Mouse (Mus musculus): ENCODE measurements around the gene Arfgef3.
A peak's percentile ranks its signal among the peaks of the same experiment; 100 is the strongest.
"Not testable (repeated sequence)": the region's sequence is repeated elsewhere in the genome, so short reads cannot be mapped to it uniquely, and the experiment has no call there.

The Arfgef3 gene

GRCm38 (mm10) chr10:18584188-18584587, 159.6 kb downstream of the Arfgef3 start:
- no peak for DNase-seq (ENCODE audit: low spot score)

DNA sequence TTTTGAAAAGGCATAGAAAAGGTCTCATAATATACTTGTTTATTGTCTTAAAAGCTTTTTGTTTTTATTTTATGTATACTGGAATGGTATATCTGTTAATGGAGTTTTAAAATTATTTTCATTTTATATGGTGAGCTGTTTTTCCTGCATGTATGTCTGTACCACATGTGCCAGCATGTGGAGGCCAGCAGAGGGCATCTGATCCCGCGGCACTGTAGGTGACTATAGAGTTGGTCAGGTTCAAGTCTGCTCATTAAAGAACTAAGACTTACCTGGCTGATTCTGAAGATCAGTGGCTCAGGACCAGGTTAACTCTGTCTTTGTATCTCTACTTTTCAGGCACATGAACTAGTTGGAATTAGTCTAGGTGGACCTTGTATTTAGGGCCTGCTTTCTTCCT, 171.2 kb downstream of the Arfgef3 start:
- no peak for DNase-seq (ENCODE audit: low spot score)

- peak; percentile 25 for DNase-seq (ENCODE audit: low spot score)
These were observed 180.8 kb downstream of the Arfgef3 start for GRCm38 (mm10) chr10:18562940-18563339.

GRCm38 (mm10) chr10:18561445-18561844, 182.3 kb downstream of the Arfgef3 start:
- DNase-seq (ENCODE audit: low spot score) = no peak

DNA sequence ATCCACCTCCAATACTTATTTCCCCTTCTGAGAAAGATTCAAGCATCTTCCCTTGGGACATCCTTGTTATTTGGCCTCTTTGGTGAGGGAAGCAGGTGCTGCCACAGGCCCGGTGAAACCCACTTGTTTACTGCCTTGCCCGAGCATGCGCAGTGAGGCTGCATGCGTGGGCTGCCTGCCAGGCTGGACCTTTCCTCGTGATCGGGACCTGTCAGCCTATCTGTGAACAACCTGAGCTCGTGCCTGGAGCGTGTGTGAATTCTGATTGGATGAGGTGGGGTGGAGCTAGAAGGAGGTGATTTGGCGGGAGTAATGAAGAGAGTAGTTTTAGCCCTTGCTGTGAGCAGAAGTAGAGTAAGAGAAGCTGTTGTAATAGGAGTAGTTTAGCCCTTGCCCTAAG, 184.7 kb downstream of the Arfgef3 start:
- not testable (repeated sequence) for DNase-seq (ENCODE audit: low spot score)

DNA sequence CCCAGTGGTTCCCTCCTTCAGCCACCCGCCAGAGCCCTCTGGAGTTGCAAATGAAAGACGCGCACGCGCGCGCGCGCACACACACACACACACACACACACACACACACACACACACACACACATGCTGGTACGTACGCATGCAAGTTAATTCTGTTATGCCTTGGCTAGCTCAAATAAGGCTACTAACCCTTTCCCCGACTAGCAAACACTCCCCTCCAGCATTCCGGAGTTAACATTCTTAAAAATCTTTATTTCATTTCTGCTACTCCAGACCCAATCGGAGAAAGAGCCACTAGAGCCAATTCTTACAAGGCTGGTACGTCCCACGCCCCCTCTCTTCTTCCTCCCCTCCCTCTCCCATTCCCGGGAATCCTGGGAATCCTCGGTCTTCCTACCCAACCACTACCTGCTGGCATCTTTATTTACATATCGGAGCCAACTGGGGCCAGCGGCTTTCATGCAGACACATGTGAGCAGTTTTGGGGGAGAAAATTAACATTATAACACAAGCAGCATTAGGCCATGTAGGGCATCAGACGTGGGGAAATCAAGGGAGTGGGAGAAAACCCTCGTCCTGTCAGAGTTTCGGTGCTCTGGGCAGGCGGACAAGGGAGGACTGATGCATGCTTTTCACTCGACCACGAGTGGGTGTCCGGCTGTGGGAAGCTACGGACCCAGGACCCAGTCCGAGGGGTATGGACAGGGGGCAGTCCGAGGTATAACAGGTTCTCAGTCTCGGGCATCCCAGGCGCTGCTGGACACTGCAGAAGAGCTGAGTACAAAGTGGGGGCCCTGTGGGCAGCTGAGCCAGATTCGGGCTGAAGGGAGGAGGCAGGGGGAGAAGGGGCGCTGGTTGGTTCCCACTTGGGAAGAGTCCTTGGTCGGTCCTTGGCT, 194.2 kb downstream of the Arfgef3 start:
- DNase-seq (ENCODE audit: low spot score) = no peak

GRCm38 (mm10) chr10:18547381-18547780, 196.4 kb downstream of the Arfgef3 start:
- no peak for DNase-seq (ENCODE audit: low spot score)

GRCm38 (mm10) chr10:18545813-18546235, 197.9 kb downstream of the Arfgef3 start, which contains the start of gene Hebp2:
TSS of gene Hebp2 (minus strand) at chr10:18546076.
- DNase-seq (ENCODE audit: low spot score) = peak; percentile 73

GRCm38 (mm10) chr10:18545309-18545708, 198.4 kb downstream of the Arfgef3 start:
- DNase-seq (ENCODE audit: low spot score) = no peak

GRCm38 (mm10) chr10:18536889-18537288, 206.9 kb downstream of the Arfgef3 start:
- no peak for DNase-seq (ENCODE audit: low spot score)

DNA sequence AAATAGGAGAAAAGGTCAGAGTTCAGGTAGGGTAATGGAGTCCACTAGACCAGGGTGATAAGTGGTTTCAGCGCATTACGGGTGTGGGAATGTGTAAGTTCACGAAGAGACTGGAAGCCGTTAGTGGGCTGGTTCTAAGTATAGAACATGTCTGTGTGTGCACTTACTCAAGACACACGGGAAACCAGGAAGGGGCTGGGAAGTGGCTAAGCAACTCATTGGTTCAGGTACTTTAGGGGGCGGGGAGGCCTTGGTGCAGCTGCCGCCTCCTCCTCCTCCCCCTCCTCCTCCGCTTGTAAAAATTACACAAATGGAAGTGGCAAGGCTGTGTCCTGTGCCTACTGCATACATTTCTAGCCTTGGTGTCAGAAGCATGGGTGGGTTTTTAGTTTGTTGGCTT, 211.5 kb downstream of the Arfgef3 start:
- DNase-seq (ENCODE audit: low spot score) = no peak
